Mouse (Mus musculus) embryonic facial prominence, embryonic 14.5 days (tissue): Measurements from ENCODE around the gene Myo1h. TPM values are rescaled to one million over a fixed set of nuclear protein-coding genes. Genes with fewer than 3 reads are reported as not detected.

ENCODE experiments used
- ATAC-seq: fragments of 200-750 bp; cut with Nextera tagmentation; 2 replicates; pipeline ENCODE4 v1.8.0; 2017; ENCODE audit warnings: low read depth, moderate number of reproducible peaks, moderate TSS enrichment
- DNase-seq: peaks from one replicate; pipeline ENCODE4 v3.0.0-alpha.2; 2015; ENCODE audit warnings: low spot score
- H3K27ac ChIP-seq: fragments of 300-500 bp; sonication (generic); replicated peaks from 2 replicates; pipeline ENCODE4 v1.5.1; 2014; ENCODE audit warnings: low read depth, mild to moderate bottlenecking, low read length, moderate library complexity
- H3K27me3 ChIP-seq: fragments of 300-500 bp; sonication (generic); replicated peaks from 2 replicates; pipeline ENCODE4 v1.6.1; 2014; ENCODE audit warnings: low read length; ENCODE audit not compliant: control insufficient read depth, insufficient read depth
- H3K36me3 ChIP-seq: fragments of 300-500 bp; sonication (generic); 2 replicates; pipeline ENCODE4 v1.6.1; 2014; ENCODE audit warnings: low read length, mixed read lengths; ENCODE audit not compliant: control insufficient read depth, insufficient read depth
- H3K4me1 ChIP-seq: fragments of 300-500 bp; sonication (generic); 2 replicates; pipeline ENCODE4 v1.6.1; 2014; ENCODE audit warnings: antibody characterized with exemption, low read length; ENCODE audit not compliant: control insufficient read depth, insufficient read depth
- H3K4me2 ChIP-seq: fragments of 300-500 bp; sonication (generic); 2 replicates; pipeline ENCODE4 v1.6.1; 2014; ENCODE audit warnings: low read depth, mild to moderate bottlenecking, low read length, moderate library complexity, mixed read lengths
- H3K4me3 ChIP-seq: fragments of 300-500 bp; sonication (generic); 2 replicates; pipeline ENCODE4 v1.5.1; 2014; ENCODE audit warnings: low read depth, mild to moderate bottlenecking, low read length
- H3K9ac ChIP-seq: fragments of 300-500 bp; sonication (generic); 2 replicates; pipeline ENCODE4 v1.6.1; 2014; ENCODE audit warnings: low read depth, mild to moderate bottlenecking, low read length, moderate library complexity, mixed read lengths
- H3K9me3 ChIP-seq: fragments of 300-500 bp; sonication (generic); 2 replicates; pipeline ENCODE4 v1.6.1; 2016; ENCODE audit warnings: low read length; ENCODE audit not compliant: control insufficient read depth
- WGBS: fragments of 180-500 bp; shearing (Covaris S2); extraction: QIAGEN DNeasy Blood & Tissue Kit; methylation state at CpG from one replicate; pipeline ENCODE4 v1.1.7; 2014; 5-methylcytosine and 5-hydroxymethylcytosine counted together
- polyA plus RNA-seq: library from polyadenylated mRNA; unstranded; fragments of >200 nt; fragmentation: Nextera tagmentation; extraction: Ambion mirVana; gene quantifications from 2 replicates; pipeline ENCODE4 v1.2.1, GENCODE M21; 2014

Gene Myo1h
- polyA plus RNA-seq, 1 experiment from 2014 or later = 3.0 TPM

DNA sequence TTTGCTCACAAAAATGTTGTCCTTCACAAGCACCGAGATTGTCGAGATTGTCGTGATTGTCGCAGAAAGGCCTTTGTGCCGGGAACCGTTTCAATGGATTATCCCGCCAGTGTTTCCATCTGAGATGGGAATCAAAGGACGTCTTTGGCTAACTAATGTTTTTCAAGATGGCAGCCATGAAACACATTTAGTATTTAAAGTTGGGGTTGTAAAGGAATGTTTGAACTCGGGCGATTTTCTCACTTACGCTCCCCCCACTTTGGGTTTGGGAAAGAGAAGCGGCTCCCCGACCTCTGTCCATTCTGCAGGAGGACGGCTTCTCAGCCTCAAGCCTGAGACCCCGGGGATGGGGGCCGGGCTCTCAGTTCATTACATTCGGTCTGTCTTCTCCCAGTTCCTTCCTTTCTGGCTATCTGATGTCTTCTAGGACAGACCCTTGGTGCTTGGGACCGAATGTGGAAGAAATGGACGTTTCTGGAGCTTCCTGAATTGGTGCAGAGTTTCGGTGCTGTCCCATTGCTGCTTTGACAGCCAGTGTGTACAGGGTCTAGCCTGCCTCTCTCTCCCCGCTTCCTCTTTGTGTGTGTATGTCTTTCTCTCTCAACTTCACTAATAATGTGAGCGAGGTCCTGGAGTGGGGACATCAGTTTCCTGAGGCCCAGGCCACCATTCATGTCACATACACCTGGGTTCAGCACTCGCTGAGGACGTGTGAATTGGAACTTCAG is 11.1 kb downstream of the Myo1h start:
- Histone ChIP-seq H3K4me1 (no peaks in the 10 kb centered on the region), H3K27me3 (no peaks in the 10 kb centered on the region), H3K36me3 (no peaks in the 10 kb centered on the region), H3K4me3 (no peak overlapping the region), H3K9me3 (no peaks in the 10 kb centered on the region), H3K27ac (no peak overlapping the region), H3K4me2 (no peak overlapping the region), H3K9ac (no peak overlapping the region)
- DNase-seq = no peak
- 81% methylated on average over 24 of the region's 24 CpGs for WGBS
- ATAC-seq = no peak

DNA sequence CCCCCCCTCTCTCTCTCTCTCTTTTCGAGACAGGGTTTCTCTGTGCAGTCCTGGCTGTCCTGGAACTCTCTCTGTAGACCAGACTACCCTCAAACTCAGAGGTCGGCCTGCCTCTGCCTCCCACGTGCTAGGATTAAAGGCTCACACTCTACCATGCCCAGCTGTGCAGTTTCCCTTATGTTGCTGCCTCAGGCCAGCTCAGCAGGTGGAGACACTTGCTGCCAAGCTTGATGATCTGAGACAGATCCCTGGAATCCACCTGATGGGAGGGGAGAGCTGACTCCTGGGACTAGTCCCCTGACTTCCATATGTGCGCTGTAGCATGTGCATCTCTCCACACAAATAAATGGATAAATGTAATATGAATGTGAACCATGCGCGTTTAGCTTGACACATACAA is 14.2 kb downstream of the Myo1h start:
- DNase-seq = no peak
- Histone ChIP-seq H3K27ac (no peak overlapping the region), H3K9me3 (no peaks in the 10 kb centered on the region), H3K4me3 (no peak overlapping the region), H3K36me3 (no peaks in the 10 kb centered on the region), H3K4me1 (no peaks in the 10 kb centered on the region), H3K4me2 (no peak overlapping the region), H3K9ac (no peak overlapping the region), H3K27me3 (no peaks in the 10 kb centered on the region)
- WGBS = 76% methylated on average over 6 of the region's 6 CpGs
- ATAC-seq = no peak

DNA sequence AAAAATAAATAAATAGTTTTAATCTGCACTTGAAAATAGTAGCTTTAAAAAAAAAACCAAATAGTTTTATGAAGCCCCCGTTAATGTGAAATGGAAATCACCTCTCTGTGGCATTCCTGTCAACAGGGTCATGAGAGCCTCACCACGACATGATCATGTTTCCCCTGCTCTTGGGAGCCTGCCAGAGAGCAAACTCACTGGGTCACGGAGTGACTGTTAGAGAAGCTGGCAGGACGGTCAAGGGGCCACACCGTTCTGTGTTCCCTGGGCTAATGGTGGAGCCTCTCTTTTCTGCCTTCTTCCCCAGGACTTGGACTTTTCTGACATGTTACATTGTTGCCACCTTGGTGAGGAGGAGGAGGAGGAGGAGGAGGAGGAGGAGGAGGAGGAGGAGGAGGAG is 17.5 kb downstream of the Myo1h start:
- no peak for ATAC-seq
- Histone ChIP-seq H3K27me3 (no peaks in the 10 kb centered on the region), H3K4me3 (no peak overlapping the region), H3K4me2 (no peak overlapping the region), H3K36me3 (no peaks in the 10 kb centered on the region), H3K27ac (no peak overlapping the region), H3K9me3 (no peaks in the 10 kb centered on the region), H3K9ac (no peak overlapping the region), H3K4me1 (no peaks in the 10 kb centered on the region)
- 48% methylated on average over 5 of the region's 5 CpGs for WGBS
- no peak for DNase-seq

DNA sequence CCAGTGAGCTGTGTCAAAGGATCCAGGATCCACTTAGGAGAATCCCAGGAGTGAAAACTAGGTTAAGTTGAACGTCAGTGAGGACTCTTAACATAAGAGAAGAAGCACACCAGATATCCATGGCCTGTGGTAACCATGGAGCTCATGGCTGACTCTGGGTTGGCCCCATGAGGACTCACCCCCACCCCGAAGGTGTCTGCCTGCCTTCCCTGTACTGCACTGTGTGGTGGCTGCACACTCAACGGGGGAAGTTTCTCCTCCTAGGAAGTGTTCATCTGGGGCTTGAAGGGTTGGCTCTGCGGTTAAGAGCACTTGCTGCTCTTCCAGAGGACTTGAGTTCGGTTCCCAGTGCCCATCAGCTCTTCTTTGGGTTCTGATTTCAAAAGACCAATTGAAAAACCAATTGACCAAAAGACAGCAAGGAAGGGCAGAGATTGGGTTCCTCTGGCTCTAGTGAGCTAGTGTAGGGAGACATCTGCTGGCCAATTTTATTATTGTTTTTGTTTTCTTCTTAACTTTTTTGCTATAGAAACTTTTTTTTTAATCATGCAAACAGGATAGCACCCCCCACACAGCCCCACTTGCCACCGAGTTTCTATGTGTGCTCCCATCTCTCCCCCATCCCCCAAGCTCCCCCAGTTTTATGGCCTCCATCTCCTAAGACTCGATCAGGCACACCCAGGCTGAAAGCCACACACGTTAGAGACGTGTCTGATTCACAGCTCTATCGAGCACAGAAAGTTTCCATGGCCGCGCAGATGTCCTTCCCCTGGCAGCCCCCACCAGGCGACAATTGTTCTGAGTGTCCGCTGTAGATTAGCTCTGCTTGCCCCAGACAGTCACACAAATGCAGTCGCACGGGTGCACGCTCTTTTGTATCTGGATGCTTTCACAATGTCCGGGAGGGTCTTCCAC is 20.1 kb downstream of the Myo1h start:
- H3K4me1 ChIP-seq = no peaks in the 10 kb centered on the region
- WGBS = 53% methylated on average over 18 of the region's 18 CpGs
- ATAC-seq (no peak), DNase-seq (peak; percentile 84)
- H3K9ac ChIP-seq = peak overlapping the region; percentile 9; the same call in 1 of the 2 replicates
- H3K4me3 ChIP-seq = no peak overlapping the region
- no peaks in the 10 kb centered on the region for H3K9me3 ChIP-seq
- H3K4me2 ChIP-seq = no peak overlapping the region
- H3K27me3 ChIP-seq = no peaks in the 10 kb centered on the region
- H3K27ac ChIP-seq = no peak overlapping the region
- no peaks in the 10 kb centered on the region for H3K36me3 ChIP-seq

DNA sequence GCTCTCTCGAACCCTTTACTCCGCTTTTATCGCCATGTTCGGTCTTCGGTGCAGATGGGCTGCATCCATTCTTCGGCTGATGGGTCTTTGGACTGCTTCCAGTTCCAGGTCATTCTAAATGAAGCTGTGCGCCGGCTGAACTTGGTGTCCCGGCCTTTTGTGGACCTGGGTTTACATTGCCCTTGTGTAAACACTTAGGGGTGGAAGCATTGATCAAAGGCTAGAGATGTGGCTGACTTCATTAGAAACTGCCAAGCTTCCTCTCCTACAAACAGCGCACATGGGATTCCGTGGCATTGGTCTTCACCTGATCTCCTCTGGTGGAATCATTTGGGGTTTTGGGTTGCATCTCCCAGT is 20.7 kb downstream of the Myo1h start:
- Histone ChIP-seq H3K27me3 (no peaks in the 10 kb centered on the region), H3K9me3 (no peaks in the 10 kb centered on the region), H3K4me2 (no peak overlapping the region), H3K4me1 (no peaks in the 10 kb centered on the region), H3K36me3 (no peaks in the 10 kb centered on the region), H3K9ac (0 out of 2 replicates have a peak overlapping the region, but pooled peaks have one; percentile 9), H3K4me3 (no peak overlapping the region), H3K27ac (no peak overlapping the region)
- 68% methylated on average over 11 of the region's 11 CpGs for WGBS
- DNase-seq (no peak), ATAC-seq (no peak)

DNA sequence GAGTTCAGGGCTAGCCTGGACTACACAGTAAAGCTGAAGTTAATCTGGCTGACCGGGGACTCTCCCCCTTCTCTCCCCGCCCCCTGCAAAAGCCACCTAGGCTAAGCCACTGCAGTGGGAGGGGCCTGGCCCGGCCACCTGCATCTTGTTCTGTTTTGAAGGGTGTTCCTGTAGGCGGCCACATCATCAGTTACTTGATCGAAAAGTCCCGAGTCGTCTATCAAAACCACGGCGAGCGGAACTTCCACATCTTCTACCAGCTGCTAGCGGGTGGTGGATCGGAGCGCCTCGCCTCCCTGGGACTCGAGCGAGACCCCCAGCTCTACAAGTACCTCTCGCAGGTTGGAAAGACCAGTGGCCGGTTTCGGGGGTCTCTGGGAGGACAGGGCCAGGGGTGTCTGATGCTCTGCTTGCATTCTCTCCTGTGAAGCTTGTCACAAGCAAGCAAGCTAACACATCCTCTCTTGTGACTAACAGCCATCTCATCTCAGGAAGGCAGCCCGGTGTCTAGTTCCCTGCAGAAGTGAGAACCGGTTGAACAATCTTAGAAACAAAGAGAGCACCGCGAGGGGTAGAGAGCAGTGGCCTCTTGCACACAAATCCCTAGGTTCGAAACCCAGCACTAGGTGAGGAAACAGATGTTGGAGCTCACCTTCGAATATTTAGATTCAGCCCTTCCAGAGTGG is 34.3 kb downstream of the Myo1h start:
- Histone ChIP-seq H3K4me2 (peak overlapping the region; percentile 41; the same call in 1 of the 2 replicates), H3K9me3 (no peaks in the 10 kb centered on the region), H3K27ac (no peak overlapping the region), H3K4me1 (peaks cover 6% of the 10 kb centered on the region; the same call in 1 of the 2 replicates), H3K27me3 (no peaks in the 10 kb centered on the region), H3K9ac (peak overlapping the region; percentile 41; the same call in 1 of the 2 replicates), H3K36me3 (no peaks in the 10 kb centered on the region), H3K4me3 (no peak overlapping the region)
- DNase-seq (no peak), ATAC-seq (no peak)
- WGBS = 48% methylated on average over 25 of the region's 25 CpGs

DNA sequence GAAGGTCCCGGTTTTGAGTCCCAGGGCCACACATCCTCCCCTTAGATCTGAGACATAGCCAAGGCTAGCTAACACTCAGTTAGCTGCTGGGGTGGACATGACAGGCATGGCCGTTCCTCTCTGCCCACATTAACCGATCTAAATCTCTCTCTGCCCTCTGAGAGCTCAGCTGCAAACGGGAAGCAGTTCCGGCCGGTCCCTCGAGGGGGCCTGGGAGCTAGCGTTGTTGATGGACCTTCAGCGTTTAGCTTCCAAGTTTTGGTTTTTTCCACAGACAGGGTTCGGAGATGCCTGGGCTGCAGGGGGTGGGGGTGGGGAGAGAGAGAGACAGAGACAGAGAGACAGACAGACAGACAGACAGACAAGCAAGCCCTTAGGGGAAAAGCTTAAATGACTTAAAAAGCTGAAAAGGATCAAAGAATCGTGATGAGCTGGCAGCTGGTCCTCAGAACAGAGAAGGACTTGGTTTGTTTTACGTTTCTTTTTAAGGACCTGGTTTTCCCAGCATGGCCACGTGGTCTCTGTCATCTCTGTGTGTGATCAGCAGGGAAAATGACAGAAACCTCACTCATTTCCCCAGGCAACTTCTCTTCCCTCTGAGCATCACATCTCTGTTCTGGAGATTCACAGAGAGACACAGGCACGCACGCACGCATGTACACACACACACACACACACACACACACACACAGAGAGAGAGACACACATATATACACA is 35.0 kb downstream of the Myo1h start:
- Histone ChIP-seq H3K36me3 (no peaks in the 10 kb centered on the region), H3K27ac (no peak overlapping the region), H3K27me3 (no peaks in the 10 kb centered on the region), H3K4me2 (peak overlapping the region; percentile 41), H3K4me3 (no peak overlapping the region), H3K9ac (peak overlapping the region; percentile 41), H3K4me1 (peaks cover 6% of the 10 kb centered on the region; the same call in 1 of the 2 replicates), H3K9me3 (no peaks in the 10 kb centered on the region)
- DNase-seq (peak; percentile 40), ATAC-seq (peak; percentile 50; the same call in 1 of the 2 replicates)
- WGBS = 16% methylated on average over 16 of the region's 16 CpGs

DNA sequence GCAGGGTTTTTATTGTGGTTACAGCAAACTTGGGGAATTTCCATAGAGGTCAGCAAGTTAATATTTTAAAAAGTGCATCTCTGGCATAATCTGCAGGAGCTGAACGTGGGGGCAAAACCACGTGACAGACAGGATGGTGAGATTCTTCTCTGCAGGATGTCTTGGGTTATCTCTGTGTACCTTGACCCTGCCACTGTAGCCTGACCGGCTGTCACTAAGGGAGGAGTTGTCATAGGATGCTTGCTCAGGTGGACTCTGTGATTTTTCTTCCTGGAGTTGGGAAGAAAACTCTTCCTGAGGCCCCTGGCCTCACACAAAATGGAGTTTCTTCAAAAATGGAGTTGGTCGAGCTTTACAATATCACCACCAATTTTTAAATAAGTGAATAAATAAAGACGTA is 54.0 kb downstream of the Myo1h start:
- DNase-seq (no peak), ATAC-seq (no peak)
- H3K27me3 ChIP-seq = no peaks in the 10 kb centered on the region
- H3K9me3 ChIP-seq = no peaks in the 10 kb centered on the region
- H3K27ac ChIP-seq = no peak overlapping the region
- no peak overlapping the region for H3K9ac ChIP-seq
- no peaks in the 10 kb centered on the region for H3K4me1 ChIP-seq
- no peaks in the 10 kb centered on the region for H3K36me3 ChIP-seq
- no peak overlapping the region for H3K4me2 ChIP-seq
- 83% methylated on average over 5 of the region's 5 CpGs for WGBS
- no peak overlapping the region for H3K4me3 ChIP-seq
